Comparison of ENCODE assay signal across 7 mouse cellular contexts in the genomic region with DNA sequence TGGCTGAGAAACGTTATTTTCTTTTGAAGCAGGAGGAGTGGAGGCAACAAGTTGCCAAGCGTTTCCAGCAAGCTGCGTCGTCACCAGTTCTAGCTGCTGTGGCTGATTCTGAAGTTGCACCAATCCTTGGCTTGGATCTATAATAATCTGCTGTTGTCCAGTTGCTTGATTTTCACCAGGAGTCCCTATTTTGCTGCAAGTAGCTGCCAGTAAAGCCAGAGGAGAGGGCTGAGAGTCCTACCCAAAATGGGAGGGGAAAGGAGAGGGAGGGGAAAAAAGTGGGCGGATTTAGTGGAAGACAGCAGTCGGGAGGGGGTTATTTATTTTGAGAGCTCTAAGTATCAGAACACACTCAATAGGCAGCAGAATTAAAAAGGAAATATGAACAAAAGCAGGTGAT. TPM values are rescaled to one million over a fixed set of nuclear protein-coding genes. Genes with fewer than 3 reads are reported as not detected.
A peak's percentile ranks its signal among the peaks of the same experiment; 100 is the strongest.
DNase-seq lines count a peak whose midpoint lies in the region; ATAC-seq and TF ChIP-seq lines count a peak whose summit lies in the region.

No protein-coding gene starts in this region.

- peak; percentile 33 for DNase-seq in CH12.LX (ENCODE audit: extremely low read depth)
- DNase-seq in Muller cell, postnatal 12 days (ENCODE audit: inconsistent ontology term) = peak; percentile 50
- peak; percentile 68 for DNase-seq in embryo, embryonic 10.5 days (ENCODE audit: low spot score)
- DNase-seq in kidney, postnatal 0 days (ENCODE audit: low spot score) = peak; percentile 68
- peak; percentile 34 for DNase-seq in lung, postnatal 14 days
- DNase-seq in testis, postnatal 10 days (ENCODE audit: low spot score) = peak; percentile 38

- H3K27me3 ChIP-seq in CH12.LX (replicated peaks) = no peaks in the 10 kb centered on the region
- H3K27me3 ChIP-seq in heart, embryonic 12.5 days (replicated peaks) = no peaks in the 10 kb centered on the region
- no peaks in the 10 kb centered on the region for H3K27me3 ChIP-seq in kidney, postnatal 0 days (ENCODE audit: insufficient read depth, low read length)

- 38% methylated on average over 6 of the region's 6 CpGs for WGBS in heart, embryonic 12.5 days
- WGBS in kidney, postnatal 0 days = 27% methylated on average over 6 of the region's 6 CpGs

- TF ChIP-seq POLR2A in CH12.LX (IDR thresholded peaks at IDR 0.05; ENCODE audit: low read depth, low read length) = no peak

- peaks cover 0 to 12% of the 10 kb centered on the region in 2 experiments for H3K36me3 ChIP-seq in CH12.LX (replicated peaks in 1 of 2; ENCODE audit: control insufficient read depth in 1 of 2, insufficient read depth in 1 of 2, low read length in 1 of 2)
- H3K36me3 ChIP-seq in heart, embryonic 12.5 days = 0 out of 2 replicates have a peak, but pooled peaks cover 3% of the 10 kb centered on the region
- H3K36me3 ChIP-seq in kidney, postnatal 0 days (ENCODE audit: insufficient read depth, low read length) = no peaks in the 10 kb centered on the region

- TF ChIP-seq RAD21 in CH12.LX (IDR thresholded peaks at IDR 0.05; ENCODE audit: low read depth, low read length) = no peak

- peak overlapping the region in 1 of 3 experiments; percentile 47 for H3K4me3 ChIP-seq in CH12.LX (replicated peaks in 1 of 3; ENCODE audit: low read depth in 2 of 3, low read length in 2 of 3, poor library complexity in 1 of 3)
- H3K4me3 ChIP-seq in heart, embryonic 12.5 days = peak overlapping the region; percentile 27; the same call in 1 of the 2 replicates
- H3K4me3 ChIP-seq in kidney, postnatal 0 days (replicated peaks; ENCODE audit: low read depth, low read length) = no peak overlapping the region

- peaks cover 0 to 31% of the 10 kb centered on the region in 2 experiments; a peak in 2 of 4 replicates for H3K4me1 ChIP-seq in CH12.LX (ENCODE audit: control insufficient read depth in 1 of 2, insufficient read depth in 2 of 2)
- H3K4me1 ChIP-seq in heart, embryonic 12.5 days (replicated peaks) = peaks cover 27% of the 10 kb centered on the region
- H3K4me1 ChIP-seq in kidney, postnatal 0 days (replicated peaks; ENCODE audit: insufficient read depth, low read length) = no peaks in the 10 kb centered on the region

- in situ Hi-C loops in CH12.LX (cut with MboI; ENCODE audit: low pct_ligation_motif_present, low pct_unique_long_range_greater_than_20kb, low sequenced_read_pairs) = no loop called here

- TF ChIP-seq EP300 in CH12.LX (IDR thresholded peaks at IDR 0.05; ENCODE audit: low read length) = no peak

- TF ChIP-seq CTCF in CH12.LX (conservative IDR thresholded peaks at IDR 0.05 in 1 of 2, IDR thresholded peaks at IDR 0.05 in 1 of 2; ENCODE audit: low read depth in 2 of 2, low read length in 2 of 2) = no peak
- TF ChIP-seq CTCF in kidney, postnatal 0 days (IDR thresholded peaks at IDR 0.05; ENCODE audit: low read depth) = no peak

- no peaks in the 10 kb centered on the region for H3K9me3 ChIP-seq in CH12.LX (replicated peaks; ENCODE audit: low read length)
- H3K9me3 ChIP-seq in heart, embryonic 12.5 days (replicated peaks) = no peaks in the 10 kb centered on the region
- H3K9me3 ChIP-seq in kidney, postnatal 0 days (replicated peaks; ENCODE audit: low read length) = no peaks in the 10 kb centered on the region

- H3K27ac ChIP-seq in CH12.LX (ENCODE audit: insufficient read depth, low read depth) = no peak overlapping the region
- H3K27ac ChIP-seq in heart, embryonic 12.5 days (ENCODE audit: poor library complexity, severe bottlenecking) = 0 out of 2 replicates have a peak overlapping the region, but pooled peaks have one; percentile 9
- no peak overlapping the region for H3K27ac ChIP-seq in kidney, postnatal 0 days

- H3K79me2 ChIP-seq in CH12.LX (replicated peaks; ENCODE audit: control insufficient read depth, extremely low read depth, insufficient read depth, poor library complexity, severe bottlenecking) = no peaks in the 10 kb centered on the region

- H3K9ac ChIP-seq in CH12.LX (ENCODE audit: insufficient read depth, low read depth) = no peak overlapping the region; the same call in 1 of the 2 replicates
- H3K9ac ChIP-seq in heart, embryonic 12.5 days = peak overlapping the region; percentile 10; the same call in 1 of the 2 replicates
- no peak overlapping the region for H3K9ac ChIP-seq in kidney, postnatal 0 days (ENCODE audit: low read depth, low read length)

- no peak overlapping the region for H3K4me2 ChIP-seq in CH12.LX (ENCODE audit: insufficient read depth, low read depth, poor library complexity, severe bottlenecking)
- peak overlapping the region; percentile 57 for H3K4me2 ChIP-seq in heart, embryonic 12.5 days
- peak overlapping the region; percentile 56 for H3K4me2 ChIP-seq in kidney, postnatal 0 days (ENCODE audit: low read length)

- dilution Hi-C loops in CH12.LX (cut with MboI; ENCODE audit: extremely low pct_ligation_motif_present, extremely low pct_unique_long_range_greater_than_20kb, low sequenced_read_pairs) = no loop called here

- no peak for ATAC-seq in heart, embryonic 12.5 days (ENCODE audit: insufficient number of reproducible peaks, low FRiP score)
- no peak for ATAC-seq in kidney, postnatal 0 days (replicated peaks; ENCODE audit: low FRiP score, low read depth)

TF ChIP-seq in CH12.LX, 34 proteins besides CTCF, POLR2A, EP300 and RAD21:
- TF ChIP-seq E2F4 (IDR thresholded peaks at IDR 0.05; ENCODE audit: insufficient replicate concordance, low read depth, low read length) (no peak), MAZ (IDR thresholded peaks at IDR 0.05; ENCODE audit: low read depth, low read length) (peak; percentile 46; the same call in 1 of the 2 replicates), IRF4 (IDR thresholded peaks at IDR 0.05; ENCODE audit: low read depth, low read length) (no peak), JUND (conservative IDR thresholded peaks at IDR 0.05; ENCODE audit: low read depth, low read length) (no peak)

RNA-seq across cellular contexts. Expression of a gene that starts 1.3 kb away (rescaled TPM):
- total RNA-seq in CH12.LX (2012; rRNA removed) (5.5 and 6.6 TPM in 2 replicates), CH12.LX (2014; rRNA removed) (5.4 and 5.7 TPM in 2 replicates)
- 3.8 and 4.2 TPM in 2 replicates for polyA plus RNA-seq in CH12.LX (2012; ENCODE audit: insufficient read length, low read depth)
- 8.6 and 10.6 TPM in 2 replicates for polyA plus RNA-seq in heart, embryonic 12.5 days (2016; fragmentation: Nextera tagmentation; extraction: Ambion mirVana)
- polyA plus RNA-seq in kidney, postnatal 0 days (2015; fragmentation: Nextera tagmentation; extraction: Ambion mirVana) = 6.5 and 6.9 TPM in 2 replicates
